In genomic region chr5:53593080-53593688, GRCm38 (mm10) we compare ENCODE assay signal across 12 mouse cellular contexts.
DNase-seq lines count a peak whose midpoint lies in the region; ATAC-seq and TF ChIP-seq lines count a peak whose summit lies in the region.
"Had no signal": no experiment of that assay in that cellular context is flagged by ENCODE, and none has a peak within 500 bp of the region (broad histone marks: within the 10 kb centered on the region; RNA-seq: fewer than 3 reads in every experiment).

No protein-coding gene starts in this region.

- no peak overlapping the region for H3ac ChIP-seq in myocyte (ENCODE audit: control insufficient read depth, insufficient read length)

- no peaks in the 10 kb centered on the region for H3K9me3 ChIP-seq in forebrain, embryonic 10.5 days
- no peaks in the 10 kb centered on the region for H3K9me3 ChIP-seq in forebrain, embryonic 11.5 days (ENCODE audit: control insufficient read depth, low read length)
- no peaks in the 10 kb centered on the region for H3K9me3 ChIP-seq in lung, embryonic 14.5 days (ENCODE audit: low read depth, low read length)
- no peaks in the 10 kb centered on the region for H3K9me3 ChIP-seq in forebrain, postnatal 0 days (ENCODE audit: low read length)
- H3K9me3 ChIP-seq: stomach, embryonic 15.5 days had no signal

- WGBS in forebrain, embryonic 10.5 days: 87% methylated on average over 5 of the region's 5 CpGs
- WGBS in forebrain, embryonic 11.5 days: 82% methylated on average over 5 of the region's 5 CpGs
- WGBS in lung, embryonic 14.5 days: 68% methylated on average over 5 of the region's 5 CpGs
- 81% methylated on average over 5 of the region's 5 CpGs for WGBS in forebrain, postnatal 0 days

- TF ChIP-seq POLR2A in myocyte (IDR thresholded peaks at IDR 0.05; ENCODE audit: insufficient read length, low read depth): no peak

- no peak overlapping the region for H3K4me2 ChIP-seq in forebrain, embryonic 11.5 days (ENCODE audit: low read depth, low read length, severe bottlenecking)
- H3K4me2 ChIP-seq in lung, embryonic 14.5 days: peak overlapping the region; percentile 97
- peak overlapping the region; percentile 85; the same call in 1 of the 2 replicates for H3K4me2 ChIP-seq in forebrain, postnatal 0 days (ENCODE audit: low read depth)
- H3K4me2 ChIP-seq in myocyte (ENCODE audit: low read depth): peak overlapping the region; percentile 77
- H3K4me2 ChIP-seq: stomach, embryonic 15.5 days had no signal

- ATAC-seq in forebrain, embryonic 11.5 days (replicated peaks; ENCODE audit: low FRiP score): no peak
- ATAC-seq in lung, embryonic 14.5 days (ENCODE audit: insufficient read depth): no peak
- no peak for ATAC-seq in forebrain, postnatal 0 days

- DNase-seq in forebrain, embryonic 10.5 days (ENCODE audit: extremely low spot score, low spot score): no peak
- DNase-seq in forebrain, embryonic 11.5 days (ENCODE audit: low spot score): no peak
- DNase-seq in lung, embryonic 14.5 days: peak; percentile 31
- DNase-seq in lung, postnatal 36 days: no peak
- no peak for DNase-seq in forebrain, postnatal 0 days
- no peak for DNase-seq in spleen, adult 12 weeks (ENCODE audit: low spot score)
- no peak for DNase-seq in B cell, adult 2 months
- DNase-seq: cerebellum, postnatal 25 days; kidney, postnatal 10 days; lung, postnatal 14 days had no signal

- H3K27me3 ChIP-seq in forebrain, embryonic 10.5 days (ENCODE audit: poor library complexity, severe bottlenecking): no peaks in the 10 kb centered on the region
- no peaks in the 10 kb centered on the region for H3K27me3 ChIP-seq in forebrain, embryonic 11.5 days (ENCODE audit: control insufficient read depth, insufficient read depth, low read length)
- no peaks in the 10 kb centered on the region for H3K27me3 ChIP-seq in lung, embryonic 14.5 days (ENCODE audit: insufficient read depth, low read length)
- H3K27me3 ChIP-seq in forebrain, postnatal 0 days (ENCODE audit: insufficient read depth, low read length): no peaks in the 10 kb centered on the region
- H3K27me3 ChIP-seq in myocyte (ENCODE audit: control insufficient read depth, insufficient read depth, insufficient read length): no peaks in the 10 kb centered on the region
- H3K27me3 ChIP-seq: stomach, embryonic 15.5 days had no signal

- TF ChIP-seq CTCF in lung, embryonic 14.5 days (IDR thresholded peaks at IDR 0.05; ENCODE audit: low read depth): 0 out of 2 replicates have a peak, but pooled peaks have one; percentile 5
- TF ChIP-seq CTCF in forebrain, postnatal 0 days (IDR thresholded peaks at IDR 0.05; ENCODE audit: low read depth): peak; percentile 30

- no peak overlapping the region for H3K9ac ChIP-seq in forebrain, embryonic 11.5 days (ENCODE audit: low read length)
- no peak overlapping the region for H3K9ac ChIP-seq in lung, embryonic 14.5 days
- no peak overlapping the region for H3K9ac ChIP-seq in forebrain, postnatal 0 days
- H3K9ac ChIP-seq: stomach, embryonic 15.5 days had no signal

- H3K4me3 ChIP-seq in forebrain, embryonic 10.5 days: peak overlapping the region; percentile 90; the same call in 1 of the 2 replicates
- H3K4me3 ChIP-seq in forebrain, embryonic 11.5 days (ENCODE audit: low read depth, low read length): no peak overlapping the region
- H3K4me3 ChIP-seq in lung, embryonic 14.5 days (ENCODE audit: low read depth, low read length): no peak overlapping the region
- H3K4me3 ChIP-seq in forebrain, postnatal 0 days (ENCODE audit: low read depth, low read length): no peak overlapping the region
- H3K4me3 ChIP-seq in myocyte: peak overlapping the region; percentile 91
- H3K4me3 ChIP-seq: stomach, embryonic 15.5 days had no signal

- H3K4me1 ChIP-seq in forebrain, embryonic 10.5 days: peaks cover 34% of the 10 kb centered on the region
- peaks cover 5% of the 10 kb centered on the region; the same call in 1 of the 2 replicates for H3K4me1 ChIP-seq in forebrain, embryonic 11.5 days (replicated peaks; ENCODE audit: control insufficient read depth, insufficient read depth, low read length)
- peaks cover 15% of the 10 kb centered on the region for H3K4me1 ChIP-seq in lung, embryonic 14.5 days (ENCODE audit: insufficient read depth)
- H3K4me1 ChIP-seq in forebrain, postnatal 0 days (ENCODE audit: insufficient read depth): peaks cover 16% of the 10 kb centered on the region

- H3K27ac ChIP-seq in forebrain, embryonic 10.5 days: no peak overlapping the region
- no peak overlapping the region for H3K27ac ChIP-seq in forebrain, embryonic 11.5 days (ENCODE audit: low read depth, low read length)
- no peak overlapping the region for H3K27ac ChIP-seq in lung, embryonic 14.5 days (ENCODE audit: low read depth)
- no peak overlapping the region for H3K27ac ChIP-seq in forebrain, postnatal 0 days (ENCODE audit: low read depth, low read length)
- H3K27ac ChIP-seq: stomach, embryonic 15.5 days had no signal

- H3K79me2 ChIP-seq in myocyte (ENCODE audit: control insufficient read depth, insufficient read depth): peaks cover 73% of the 10 kb centered on the region

- H3K36me3 ChIP-seq in forebrain, embryonic 10.5 days (replicated peaks): no peaks in the 10 kb centered on the region
- H3K36me3 ChIP-seq in forebrain, embryonic 11.5 days (ENCODE audit: control insufficient read depth, insufficient read depth, low read length): no peaks in the 10 kb centered on the region
- H3K36me3 ChIP-seq in lung, embryonic 14.5 days (ENCODE audit: insufficient read depth): no peaks in the 10 kb centered on the region
- H3K36me3 ChIP-seq in forebrain, postnatal 0 days (ENCODE audit: insufficient read depth): no peaks in the 10 kb centered on the region
- no peaks in the 10 kb centered on the region for H3K36me3 ChIP-seq in myocyte (ENCODE audit: control insufficient read depth, insufficient read depth)
- H3K36me3 ChIP-seq: stomach, embryonic 15.5 days had no signal

TF ChIP-seq in myocyte, 11 proteins besides CTCF, POLR2A, EP300 and RAD21:
- TF ChIP-seq POLR2AphosphoS2 (IDR thresholded peaks at IDR 0.05; ENCODE audit: insufficient read length, low read depth) (no peak), MYOD1 (IDR thresholded peaks at IDR 0.05; ENCODE audit: control insufficient read depth in 1 of 3, insufficient read length in 2 of 3, low read depth in 2 of 3) (no peak), CEBPB (IDR thresholded peaks at IDR 0.05; ENCODE audit: insufficient read depth, poor library complexity, severe bottlenecking) (no peak), MYOG (IDR thresholded peaks at IDR 0.05; ENCODE audit: control insufficient read depth in 1 of 3, insufficient read depth in 1 of 3, insufficient read length in 2 of 3, low read depth in 2 of 3) (no peak), E2F4 (IDR thresholded peaks at IDR 0.05; ENCODE audit: insufficient read depth) (no peak), SRF (IDR thresholded peaks at IDR 0.05; ENCODE audit: control insufficient read depth, insufficient read length, low read depth) (no peak), TCF12 (IDR thresholded peaks at IDR 0.05; ENCODE audit: insufficient read depth, poor library complexity, severe bottlenecking) (no peak), REST (IDR thresholded peaks at IDR 0.05; ENCODE audit: insufficient read depth, insufficient read length) (no peak), TCF3 (IDR thresholded peaks at IDR 0.05; ENCODE audit: insufficient read length, low read depth) (no peak), MAX (IDR thresholded peaks at IDR 0.05; ENCODE audit: low read depth) (no peak), USF1 (IDR thresholded peaks at IDR 0.05; ENCODE audit: low read depth) (no peak)

Comparison
In these comparisons a context has a peak if more than half of its experiments do, and no peak if none do; other contexts are left out.
1. H3K4me3 ChIP-seq: peak in forebrain, embryonic 10.5 days (single experiment) and myocyte (single experiment); none in forebrain, embryonic 11.5 days (single experiment), lung, embryonic 14.5 days (single experiment) and forebrain, postnatal 0 days (single experiment).